Mouse (Mus musculus) ovary, postnatal 14 days (tissue): Measurements from ENCODE around the gene Pgrmc2.
A peak's percentile ranks its signal among the peaks of the same experiment; 100 is the strongest.

ENCODE experiments used
- DNase-seq: peaks from one replicate; pipeline ENCODE4 v3.0.0; 2022; ENCODE audit warnings: low spot score

Gene Pgrmc2

DNA sequence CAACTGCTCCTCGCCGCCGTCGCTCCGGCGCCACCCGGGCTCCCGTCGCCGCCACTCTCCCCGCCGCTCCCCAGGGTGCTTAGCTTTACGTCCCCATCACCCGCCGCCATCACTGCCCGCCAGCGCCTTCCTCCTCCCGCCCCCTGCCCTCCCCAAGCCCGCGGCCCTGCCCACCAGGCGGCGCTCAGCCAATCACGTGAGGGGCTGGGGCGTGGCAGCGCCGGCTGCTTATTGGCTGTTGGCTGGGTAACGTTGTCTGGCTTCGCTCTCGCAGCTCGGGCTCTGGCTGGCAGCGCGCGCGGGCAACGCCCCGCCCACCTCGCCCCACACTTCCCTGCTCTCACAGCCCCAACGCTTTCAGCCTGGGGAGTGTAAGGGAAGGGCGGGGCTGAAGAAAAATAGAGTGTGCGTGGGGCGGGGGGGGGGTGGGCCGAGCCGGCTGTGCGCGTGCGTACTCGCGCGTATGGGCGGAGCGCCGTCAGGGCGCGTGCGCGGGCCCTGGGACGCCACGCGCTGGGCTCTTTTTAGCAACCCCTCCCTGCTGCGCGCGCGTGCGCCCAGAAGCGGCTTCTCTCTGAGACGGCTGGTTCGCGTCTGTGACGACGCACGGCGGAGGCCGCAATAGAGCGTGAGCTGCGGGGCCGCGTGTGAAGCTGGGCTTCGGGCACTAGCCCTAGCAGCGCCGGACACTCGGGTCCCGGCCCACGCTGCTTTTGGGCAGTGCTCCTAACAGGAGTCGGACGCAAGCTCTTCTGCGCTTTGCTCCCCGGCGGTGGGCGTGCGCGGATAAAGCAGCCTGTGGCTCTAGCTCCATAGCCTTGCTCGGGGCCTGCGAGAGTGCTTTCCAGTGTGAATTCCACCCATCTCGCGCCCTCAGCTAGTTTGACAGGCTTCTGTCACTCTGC lies at the start of gene Pgrmc2:
Gene Pgrmc2 (minus strand): TSS at position 162 of the 905 bp plus-strand sequence.
- peak; percentile 98 for DNase-seq

DNA sequence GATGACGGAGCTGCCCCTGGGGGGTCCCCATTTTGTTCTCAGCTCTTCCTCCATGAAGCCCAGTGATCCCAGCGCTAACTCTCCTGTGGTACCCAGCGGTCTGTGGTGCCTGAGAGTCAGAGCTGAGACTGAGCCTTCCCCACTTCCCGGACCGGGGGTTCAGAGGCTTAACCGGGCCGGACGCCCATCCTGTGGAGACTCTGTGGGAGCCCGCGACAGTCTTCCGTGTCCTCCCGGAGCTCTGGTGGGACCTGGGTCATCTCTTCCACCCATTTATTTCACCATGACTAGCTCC lies 41.1 kb upstream of the Pgrmc2 start:
- no peak for DNase-seq

- no peak for DNase-seq
These were observed 40.5 kb upstream of the Pgrmc2 start for GRCm38 (mm10) chr3:41123190-41123999.

GRCm38 (mm10) chr3:41118173-41118572 lies 35.3 kb upstream of the Pgrmc2 start:
- no peak for DNase-seq

GRCm38 (mm10) chr3:41117447-41117846 lies 34.6 kb upstream of the Pgrmc2 start:
- no peak for DNase-seq

DNA sequence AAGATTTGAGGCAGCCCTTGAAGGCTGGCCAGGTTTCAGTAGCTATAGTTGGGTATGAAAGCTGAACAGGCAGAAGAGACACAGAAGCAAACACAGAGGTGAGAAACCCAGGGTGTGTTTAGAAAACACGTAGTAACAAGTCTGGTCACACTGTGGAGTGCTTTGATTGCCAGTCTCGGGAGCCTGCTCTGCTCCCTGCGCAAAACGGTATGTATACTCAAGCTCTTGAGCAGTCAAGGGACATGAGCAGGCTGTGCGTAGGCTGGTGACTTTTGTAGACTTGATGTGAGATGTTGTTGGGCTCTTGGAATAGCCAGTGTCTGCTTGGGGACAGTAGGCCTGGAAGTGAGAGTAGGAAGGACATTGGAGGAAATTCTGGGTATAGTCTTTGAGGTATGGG lies 30.3 kb upstream of the Pgrmc2 start:
- DNase-seq, result no peak

DNA sequence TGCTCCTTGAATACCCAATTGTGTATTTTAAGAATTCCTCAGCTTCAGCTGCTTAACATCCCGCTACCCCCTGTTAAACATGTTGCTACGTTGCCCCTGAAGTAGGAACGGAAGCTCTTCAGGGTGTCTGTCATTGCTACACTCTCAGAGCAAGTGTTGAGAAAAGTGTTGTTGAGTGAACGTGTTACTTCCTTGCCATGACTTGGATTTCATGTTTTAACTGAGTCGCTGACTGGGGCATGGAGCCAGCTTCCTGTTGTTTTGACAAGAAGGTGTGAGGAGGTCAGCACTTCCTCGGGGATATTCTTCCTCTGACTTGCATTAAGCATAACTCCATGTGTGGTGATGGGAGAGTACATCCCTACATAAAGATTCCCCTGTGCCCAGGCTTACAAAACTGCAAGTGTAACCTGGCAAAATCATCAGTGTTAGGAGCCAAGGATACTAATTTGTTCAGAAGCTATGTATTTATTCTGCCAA lies 25.5 kb upstream of the Pgrmc2 start:
- no peak for DNase-seq

DNA sequence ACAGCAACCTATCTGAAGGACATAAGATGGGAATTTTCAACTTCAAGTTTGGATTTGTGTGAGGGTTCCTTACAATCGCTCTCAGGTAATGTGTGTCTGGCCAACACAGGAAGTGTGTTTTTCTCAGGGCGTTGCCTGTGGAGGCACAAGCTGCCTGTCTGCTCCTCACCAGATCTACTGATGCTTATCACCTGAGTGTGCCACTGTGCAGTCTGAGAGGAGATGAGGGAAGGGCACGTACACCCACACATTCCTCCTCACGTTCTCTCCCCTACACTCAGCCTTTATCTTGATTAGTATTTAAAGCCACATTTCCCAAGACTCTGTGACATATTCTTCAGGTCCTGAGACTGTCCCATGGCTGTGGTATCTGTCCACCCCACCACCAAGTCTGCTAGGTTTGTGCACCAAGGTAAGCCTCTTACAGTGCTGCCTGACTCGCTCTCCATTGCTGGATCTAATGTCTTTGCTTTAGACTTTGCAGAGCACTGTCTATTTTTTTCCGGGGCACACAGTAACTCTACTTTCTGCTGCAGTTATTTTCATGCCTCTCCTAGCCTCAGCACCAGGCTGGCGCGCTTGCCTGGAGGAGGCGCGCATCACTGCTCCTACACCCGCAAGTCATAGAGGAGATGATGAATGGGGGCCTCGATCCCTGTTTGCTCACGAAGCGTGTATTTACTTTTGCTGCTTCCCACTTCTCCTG lies 24.9 kb upstream of the Pgrmc2 start:
- no peak for DNase-seq

DNA sequence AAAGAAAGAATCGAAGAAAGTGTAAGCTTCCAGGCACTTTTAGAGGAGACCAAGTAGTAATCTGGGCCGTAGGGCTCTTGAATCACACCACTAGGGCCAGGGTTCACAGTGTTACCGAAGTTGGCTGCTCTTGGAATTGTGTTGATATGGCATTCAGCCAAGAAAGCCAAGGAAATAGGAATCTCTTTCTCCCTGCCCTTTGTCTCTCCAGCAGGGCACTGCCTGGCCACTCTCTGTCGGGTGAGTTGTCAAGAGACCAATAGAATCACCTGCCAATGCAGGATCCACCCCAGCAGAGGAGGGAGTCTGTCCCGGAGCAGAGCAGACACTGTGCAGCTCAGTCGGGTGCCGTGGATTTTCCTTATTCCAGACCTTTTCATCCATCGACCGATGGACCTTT lies 19.1 kb upstream of the Pgrmc2 start:
- no peak for DNase-seq

DNA sequence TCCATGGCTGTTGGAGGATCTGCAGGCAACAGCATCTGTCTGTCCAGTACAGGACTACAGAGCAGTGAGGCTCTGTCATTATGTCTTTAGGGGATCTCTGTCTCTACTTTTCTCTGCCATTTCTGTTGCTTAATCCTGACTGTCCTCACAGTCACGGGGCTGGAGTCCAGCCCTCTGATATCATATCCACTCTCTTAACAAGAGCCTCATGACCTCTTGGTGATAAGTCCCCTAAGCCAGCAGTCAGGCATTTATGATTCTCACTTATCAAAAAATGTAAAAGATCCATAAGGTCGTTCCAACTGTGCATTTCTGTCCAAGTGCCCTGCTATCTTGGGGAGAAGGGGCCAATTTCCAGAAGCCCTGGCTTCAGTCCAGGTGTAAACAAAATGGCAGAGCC lies 17.3 kb upstream of the Pgrmc2 start:
- DNase-seq, result no peak

DNA sequence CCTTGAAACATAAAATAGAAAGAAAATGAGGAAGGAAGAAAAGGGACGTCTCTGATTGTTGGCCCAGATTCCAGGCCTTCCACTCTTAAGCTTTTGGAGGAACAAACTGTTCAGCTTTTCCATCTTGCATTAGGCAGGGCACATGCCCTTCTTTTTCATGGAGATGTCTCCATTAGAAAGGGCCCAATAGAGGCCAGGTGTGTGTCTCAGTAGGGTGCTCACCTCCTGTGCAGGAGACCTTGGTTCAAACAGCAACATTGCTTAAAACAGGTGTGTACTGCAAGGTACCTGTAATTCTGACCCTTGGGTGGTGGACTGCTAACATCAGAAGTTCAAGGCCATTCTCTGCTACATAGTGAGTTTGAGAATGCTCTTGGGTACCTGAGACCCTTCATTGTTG lies 16.8 kb upstream of the Pgrmc2 start:
- DNase-seq, result no peak

GRCm38 (mm10) chr3:41093210-41093609 lies 10.4 kb upstream of the Pgrmc2 start:
- no peak for DNase-seq

DNA sequence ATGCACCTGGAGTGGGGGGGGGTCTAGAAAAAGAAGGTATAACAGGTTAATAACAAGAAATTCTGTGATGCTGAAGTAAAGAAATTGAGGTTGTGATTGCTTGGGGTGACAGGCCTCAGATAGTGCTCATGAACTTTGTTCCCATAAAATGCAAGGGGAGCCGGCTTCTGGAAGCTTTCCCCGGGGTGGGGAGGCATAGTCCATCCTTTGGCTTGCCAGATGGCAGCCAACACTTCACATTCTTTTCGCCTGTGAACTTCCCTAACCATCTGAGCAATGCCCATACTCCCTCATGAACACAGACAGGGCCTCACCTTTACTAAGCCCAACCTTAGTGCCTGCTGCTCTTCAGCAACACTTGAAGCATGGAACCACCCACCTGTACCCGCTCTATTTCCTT lies 9.5 kb upstream of the Pgrmc2 start:
- no peak for DNase-seq

DNA sequence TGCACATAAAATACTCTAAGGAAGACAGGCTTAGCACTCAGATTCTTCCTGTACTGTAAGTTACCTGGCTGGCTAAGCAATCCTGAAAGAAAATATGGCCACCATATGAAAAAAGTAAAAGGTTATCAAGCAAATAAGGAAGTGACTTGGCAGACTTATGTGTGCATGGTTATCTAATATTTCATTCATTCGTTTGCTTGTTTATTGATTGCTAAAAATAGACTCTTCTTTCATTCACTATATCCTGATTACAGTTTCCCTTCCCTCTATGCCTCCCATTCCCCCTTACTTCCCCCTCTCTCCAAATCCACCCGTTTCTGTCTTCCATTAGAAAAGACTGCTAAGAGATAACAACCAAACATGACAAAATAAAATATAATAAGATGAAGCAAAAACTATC lies 8.0 kb upstream of the Pgrmc2 start:
- no peak for DNase-seq

- DNase-seq, result no peak
These were observed 4.2 kb upstream of the Pgrmc2 start for GRCm38 (mm10) chr3:41087071-41087470.

DNA sequence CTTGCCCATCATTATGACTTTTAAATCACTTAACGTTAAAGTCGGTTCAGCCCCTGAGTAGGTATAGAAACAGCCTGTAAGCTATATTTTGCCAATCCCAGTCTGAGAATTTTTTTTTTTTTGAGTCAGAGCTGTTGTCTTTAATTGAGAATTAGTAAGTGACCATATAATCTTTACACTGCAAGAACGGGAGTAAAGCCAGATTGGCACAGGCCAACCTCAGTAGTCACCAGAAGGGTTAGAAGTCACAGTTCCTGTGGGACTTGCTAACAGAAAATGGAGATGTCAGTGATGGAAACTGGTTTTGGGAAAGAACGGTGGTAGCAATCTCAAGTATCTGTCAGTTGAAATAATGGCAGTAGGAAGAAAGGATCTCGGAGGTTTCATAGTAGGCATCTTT lies 1.6 kb upstream of the Pgrmc2 start:
- no peak for DNase-seq

GRCm38 (mm10) chr3:41083790-41084112 lies 905 bp upstream of the Pgrmc2 start:
- DNase-seq, result no peak

GRCm38 (mm10) chr3:41082520-41082884 lies 344 bp downstream of the Pgrmc2 start:
- DNase-seq, result no peak

DNA sequence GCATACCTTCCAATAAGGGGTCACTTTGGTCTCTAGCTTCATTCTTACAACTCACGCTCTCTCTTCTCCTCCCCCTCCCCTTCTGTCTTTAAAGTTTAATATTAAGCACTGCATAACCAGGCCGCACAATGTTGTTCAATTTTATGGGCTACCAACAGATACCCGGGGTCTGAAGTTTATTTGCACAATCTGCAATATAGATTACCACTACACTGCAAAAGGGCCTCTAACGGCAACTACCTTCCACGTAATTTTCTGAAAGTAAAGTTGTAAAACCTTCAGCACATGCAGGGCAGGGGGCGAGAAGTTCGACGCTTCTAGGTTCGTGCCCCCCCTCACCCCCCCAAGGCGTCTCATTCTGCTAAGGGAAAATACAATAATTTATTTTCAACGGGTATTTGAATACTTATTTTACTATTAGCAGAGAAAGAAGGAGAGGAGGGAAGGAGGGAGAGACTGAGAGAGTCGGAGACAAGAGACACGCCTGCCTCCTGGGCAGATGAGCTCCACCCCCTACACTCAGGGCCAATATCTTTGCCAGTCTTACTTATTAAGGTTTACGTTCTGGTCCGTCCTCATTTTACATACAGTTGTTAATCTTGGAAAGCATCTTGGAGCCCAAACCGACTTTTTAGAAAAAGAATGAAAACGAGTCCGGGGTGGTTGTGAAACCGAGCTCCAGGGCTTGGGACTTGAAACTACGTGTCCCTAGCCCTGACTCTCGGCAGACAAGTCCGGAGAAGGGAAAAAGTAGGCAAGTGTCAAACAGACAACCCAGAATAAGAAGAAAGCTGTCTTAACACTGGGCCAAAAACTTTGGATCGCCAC lies 1.2 kb downstream of the Pgrmc2 start:
- DNase-seq, result no peak

DNA sequence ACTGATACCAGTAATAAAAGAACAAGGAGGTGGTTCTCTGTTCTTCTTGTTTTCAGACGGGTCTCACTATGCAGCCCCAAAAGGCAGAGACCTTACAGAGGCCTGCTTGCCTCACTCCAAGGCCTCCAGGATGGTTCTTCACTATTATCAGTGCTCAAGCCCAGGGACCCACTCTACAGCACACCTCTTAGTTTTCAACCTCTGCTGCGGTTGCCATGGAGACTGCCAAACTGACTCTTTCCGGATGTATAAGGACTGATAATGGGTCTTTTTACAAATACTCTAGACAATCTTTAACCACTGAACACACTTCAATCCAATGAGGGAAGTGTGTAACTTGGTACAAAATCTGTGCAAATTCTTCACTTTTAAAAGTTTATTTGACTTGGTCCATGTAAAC lies 2.1 kb downstream of the Pgrmc2 start:
- DNase-seq, result no peak

- DNase-seq, result no peak
These were observed 4.2 kb downstream of the Pgrmc2 start for GRCm38 (mm10) chr3:41078673-41079072.

DNA sequence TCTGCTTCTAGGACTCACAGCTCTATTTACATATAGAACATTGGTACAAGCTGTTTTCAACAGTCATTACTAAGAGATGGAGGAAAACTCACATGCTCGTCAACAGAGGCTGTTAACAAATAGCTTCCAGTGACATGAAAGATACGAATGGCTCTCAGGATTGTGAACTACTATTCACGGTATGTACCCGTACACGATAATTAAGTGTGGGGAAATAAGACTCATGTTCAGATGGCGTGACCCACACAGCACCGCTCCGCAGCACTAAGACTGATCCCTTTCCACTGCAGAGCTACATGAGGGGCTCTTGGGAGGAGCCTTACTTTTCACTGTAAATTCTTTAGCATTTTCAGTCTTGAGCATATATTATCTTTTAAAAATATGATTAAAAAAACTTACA lies 7.5 kb downstream of the Pgrmc2 start:
- DNase-seq, result no peak
